Mouse (Mus musculus) megakaryocyte-erythroid progenitor cell, adult 5-6 weeks (primary cell): ENCODE measurements around the gene Pde7b. TPM values are rescaled to one million over a fixed set of nuclear protein-coding genes. Genes with fewer than 3 reads are reported as not detected.

Experiments used
- ATAC-seq: replicated peaks from 2 replicates; pipeline ENCODE4 v1.8.0; 2016; ENCODE audit warnings: mild to moderate bottlenecking, inconsistent platforms; ENCODE audit not compliant: severe bottlenecking, poor library complexity, low FRiP score, low TSS enrichment
- total RNA-seq, 2 experiments: library from RNA; stranded (forward) in 1 of 2; stranded (reverse) in 1 of 2; fragments of 200-1000, 215-1000 nt in 1 of 2; fragments of >200 nt in 1 of 2; fragmentation: Nextera tagmentation in 1 of 2; gene quantifications; 2 replicates each; pipeline ENCODE4 v1.2.3; 2014 to 2017

Pde7b gene
- total RNA-seq, 2 experiments from 2014 or later: not detected

GRCm38 (mm10) chr10:20508497-20508896 is 216.4 kb downstream of the Pde7b start:
- no peak for ATAC-seq

GRCm38 (mm10) chr10:20507732-20508412 is 217.0 kb downstream of the Pde7b start:
- ATAC-seq: no peak

GRCm38 (mm10) chr10:20507069-20507468 is 217.8 kb downstream of the Pde7b start:
- no peak for ATAC-seq

GRCm38 (mm10) chr10:20505454-20505853 is 219.4 kb downstream of the Pde7b start:
- ATAC-seq: no peak

- no peak for ATAC-seq
These were observed 220.1 kb downstream of the Pde7b start for GRCm38 (mm10) chr10:20504800-20505199.

GRCm38 (mm10) chr10:20503265-20504025 is 221.4 kb downstream of the Pde7b start:
- no peak for ATAC-seq

- no peak for ATAC-seq
These were observed 223.7 kb downstream of the Pde7b start for GRCm38 (mm10) chr10:20501221-20501620.

GRCm38 (mm10) chr10:20495051-20495450 is 229.8 kb downstream of the Pde7b start:
- no peak for ATAC-seq

DNA sequence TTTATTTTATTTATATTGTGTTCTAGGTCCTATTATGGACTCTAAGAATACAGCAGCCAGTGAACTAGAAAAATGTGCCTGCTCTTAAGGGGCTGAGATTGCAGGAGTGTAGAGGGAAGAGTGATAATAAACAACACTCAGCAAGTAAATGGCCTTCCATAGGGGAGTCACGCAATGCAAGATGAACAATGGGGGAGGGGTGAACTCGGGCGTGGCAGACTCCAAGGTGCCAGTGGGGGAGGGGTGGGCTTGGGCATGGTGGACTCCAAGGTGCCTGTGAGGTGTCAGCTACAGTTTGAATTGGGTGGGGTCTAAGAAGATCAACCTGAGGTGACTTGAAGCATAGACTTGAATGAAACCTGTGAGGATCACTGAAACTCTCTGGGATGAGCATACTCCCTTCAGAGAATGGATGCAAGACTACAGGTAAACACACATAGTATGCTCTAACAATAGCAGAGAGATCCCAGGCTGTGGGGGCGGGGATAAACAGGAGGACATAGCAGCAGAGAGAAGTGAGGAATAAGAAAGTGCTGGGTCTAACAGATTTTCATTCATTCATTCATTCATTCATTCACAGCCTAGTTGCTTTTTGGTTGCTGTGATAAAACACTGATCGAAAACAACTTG is 230.9 kb downstream of the Pde7b start:
- no peak for ATAC-seq

DNA sequence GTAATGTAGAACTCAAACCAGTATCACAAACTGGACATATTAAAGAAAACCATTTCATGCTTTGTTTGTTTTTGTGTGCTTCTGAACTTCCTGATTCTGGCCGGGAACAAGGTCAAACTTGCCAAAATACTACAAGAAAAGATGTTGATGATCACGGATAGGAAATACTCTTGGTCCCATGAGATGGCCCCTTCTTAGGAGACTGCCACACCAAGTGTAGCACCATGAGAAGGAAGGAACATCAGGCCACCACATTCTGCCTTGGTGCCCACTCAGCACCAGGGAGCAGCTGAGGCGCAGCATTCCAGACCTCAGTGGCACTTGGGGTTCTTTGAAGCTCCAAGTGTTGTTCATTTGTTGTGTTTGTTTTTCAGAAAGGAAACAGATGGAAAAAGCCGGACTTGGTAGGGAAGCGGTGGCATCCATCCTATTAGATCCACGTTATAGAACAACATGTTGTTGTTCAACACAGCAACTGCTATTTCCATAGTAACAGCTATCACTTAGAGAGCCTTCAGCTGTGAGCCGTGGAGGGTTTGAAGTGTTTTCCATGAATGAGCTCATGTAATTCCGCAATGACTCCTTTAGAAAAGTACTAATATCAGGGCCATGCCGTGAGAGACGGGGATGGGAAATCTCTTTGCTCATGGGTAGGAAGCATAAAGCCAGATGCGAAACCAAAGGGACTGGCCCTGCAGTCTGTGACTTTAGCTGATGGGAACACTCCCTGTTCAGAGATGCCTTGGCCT is 232.5 kb downstream of the Pde7b start:
- ATAC-seq: no peak

DNA sequence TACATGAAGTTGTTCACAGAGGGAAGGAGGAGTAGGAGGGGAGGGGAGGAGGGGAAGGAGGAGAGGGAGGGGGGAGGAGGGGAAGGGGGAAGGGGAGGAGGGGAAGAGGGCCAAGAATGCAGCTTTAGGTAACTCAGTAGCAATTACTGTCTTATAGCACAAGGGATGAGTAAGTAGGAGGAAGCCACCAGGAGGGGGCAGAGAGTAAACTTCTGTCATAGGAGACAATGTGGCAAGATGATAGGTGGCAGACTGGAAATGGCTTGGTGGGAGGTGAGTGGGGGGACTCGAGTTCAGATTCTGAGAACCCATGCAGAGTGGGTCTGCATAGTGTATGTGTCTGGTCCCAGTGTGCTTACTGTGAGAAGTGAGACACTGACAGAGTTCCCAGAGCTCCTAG is 234.1 kb downstream of the Pde7b start:
- ATAC-seq: 0 out of 2 replicates have a peak, but pooled peaks have one; percentile 52

DNA sequence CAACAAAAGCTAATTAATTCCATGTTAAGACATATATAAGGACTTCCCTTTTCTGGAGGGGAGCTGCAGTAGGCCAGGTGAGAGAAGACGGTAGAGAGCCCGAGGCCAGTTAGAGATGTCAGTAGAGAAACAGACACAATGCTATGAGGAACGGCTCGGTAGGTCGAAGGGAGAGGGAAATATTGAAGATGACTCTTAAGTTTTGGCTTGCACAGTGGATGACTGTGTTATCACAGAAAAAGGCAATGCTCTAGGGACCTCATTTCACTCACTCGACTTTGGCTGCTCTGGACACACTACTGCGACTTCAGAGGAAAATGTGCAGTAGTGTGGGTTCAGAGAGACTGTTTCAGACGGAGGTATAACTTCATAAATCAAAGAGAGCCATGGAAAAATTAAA is 234.6 kb downstream of the Pde7b start:
- no peak for ATAC-seq

DNA sequence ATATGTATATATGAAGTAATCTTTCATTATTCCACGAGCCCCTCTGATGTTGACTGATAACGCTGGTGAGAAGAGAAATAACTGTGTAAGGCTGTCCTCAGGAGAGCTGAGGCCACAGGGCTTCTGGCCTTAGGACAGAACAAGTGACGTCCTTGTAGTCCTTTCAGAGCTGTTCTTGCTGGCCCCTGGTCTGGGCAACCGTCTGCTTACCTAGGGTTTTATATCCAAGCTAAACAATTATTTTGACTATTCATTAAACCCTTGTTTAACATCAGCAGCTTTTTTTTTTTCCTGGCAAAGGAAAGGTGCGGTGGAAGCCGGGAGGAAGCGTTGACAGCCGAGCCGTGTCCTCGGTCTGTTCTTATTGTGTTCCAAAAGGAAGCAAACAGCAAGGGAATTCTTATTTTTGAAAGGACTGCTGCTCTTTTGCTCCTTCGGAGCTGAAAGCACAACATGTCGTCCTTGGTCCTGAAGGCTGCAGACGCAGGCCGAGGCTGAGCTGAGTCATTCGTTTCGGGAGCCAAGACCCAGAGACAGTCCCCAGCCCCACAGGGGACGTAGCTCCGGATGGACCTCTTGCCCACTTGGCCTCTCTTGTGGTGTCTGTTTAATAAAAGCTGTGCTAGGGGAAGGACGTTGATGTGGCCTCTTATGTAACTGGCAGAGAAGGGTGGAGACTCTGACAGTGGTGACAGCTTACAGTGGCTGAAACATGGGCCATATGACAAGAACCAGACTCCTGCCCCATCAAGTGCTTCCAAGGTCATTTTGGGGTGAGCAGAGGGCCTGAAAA is 238.2 kb downstream of the Pde7b start:
- ATAC-seq: no peak

DNA sequence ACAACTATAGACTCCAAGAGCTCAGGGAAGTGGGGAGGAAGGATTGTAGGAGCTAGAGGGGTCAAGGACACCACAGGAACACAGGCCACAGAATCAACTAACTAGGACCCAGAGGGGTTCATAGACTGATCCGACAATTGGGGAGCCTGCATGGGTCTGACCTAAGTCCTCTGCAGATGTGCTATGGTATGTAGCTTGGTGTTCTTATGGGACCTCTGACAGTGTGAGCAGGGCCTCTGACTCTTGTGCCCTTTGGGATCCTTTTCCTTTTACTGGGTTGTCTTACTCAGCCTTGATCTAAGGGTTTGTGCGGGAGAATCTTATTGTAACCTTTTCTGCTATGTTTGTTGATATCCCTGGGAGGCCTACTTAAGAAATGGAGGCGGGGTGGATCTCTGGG is 239.1 kb downstream of the Pde7b start:
- no peak for ATAC-seq

- ATAC-seq: no peak
These were observed 245.4 kb downstream of the Pde7b start for GRCm38 (mm10) chr10:20479481-20479880.

DNA sequence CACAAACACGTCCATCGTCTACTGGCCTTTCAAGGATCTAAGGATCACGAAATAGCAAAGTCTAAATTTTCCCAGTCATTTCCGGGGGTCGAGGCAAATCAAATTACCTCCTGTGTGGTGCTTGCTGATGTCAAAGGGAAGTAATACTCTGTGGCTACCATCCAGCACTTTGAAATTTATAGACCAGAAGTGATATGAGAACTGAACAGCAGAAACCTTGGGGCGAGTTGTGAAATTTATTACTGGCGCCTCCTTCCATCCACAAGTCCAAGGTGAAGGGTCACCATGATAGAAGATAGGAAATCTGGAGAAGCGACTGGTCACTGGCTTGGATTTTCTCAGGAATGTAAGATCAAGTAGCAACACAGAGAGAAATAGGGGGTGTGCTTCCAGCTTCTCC is 246.4 kb downstream of the Pde7b start:
- ATAC-seq: no peak

DNA sequence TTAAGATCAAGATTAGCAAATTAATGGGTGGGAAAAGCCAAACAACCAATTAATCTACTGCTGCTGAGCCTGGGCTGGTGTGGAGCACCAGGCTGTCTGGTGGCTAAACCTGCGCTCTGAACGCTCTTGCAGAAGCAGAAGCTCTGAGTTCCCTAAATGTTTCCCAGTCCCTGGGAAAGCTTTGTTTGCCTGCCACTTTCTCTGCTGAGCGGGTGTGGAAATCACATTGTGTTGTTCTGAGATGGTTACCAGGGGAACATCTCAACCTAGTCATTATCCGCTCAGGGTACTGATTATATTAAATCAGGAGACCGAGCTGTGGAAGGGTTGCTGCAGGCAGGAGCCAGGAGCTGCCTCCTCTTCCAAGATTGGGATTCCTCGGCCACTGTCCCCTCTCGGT is 250.0 kb downstream of the Pde7b start:
- no peak for ATAC-seq

- ATAC-seq: no peak
These were observed 250.8 kb downstream of the Pde7b start for GRCm38 (mm10) chr10:20474036-20474435.

DNA sequence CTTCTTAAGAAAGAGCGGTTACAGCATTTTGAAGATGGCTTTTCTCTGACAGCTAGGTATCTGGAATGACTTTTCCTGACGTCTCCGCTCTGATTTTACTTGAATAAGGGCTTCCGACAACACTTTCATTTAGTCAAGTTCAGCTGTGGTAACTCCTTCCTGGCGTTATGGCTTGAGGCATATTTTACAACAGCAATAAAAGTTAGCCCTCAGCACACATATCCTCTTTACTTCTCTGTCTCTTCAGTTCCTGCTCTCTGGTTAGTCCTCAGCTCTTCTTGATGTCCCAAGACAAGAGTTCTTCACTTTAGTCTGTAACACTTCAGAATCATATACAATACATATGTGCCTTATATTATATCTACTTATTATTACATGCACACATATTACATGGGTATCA is 251.4 kb downstream of the Pde7b start:
- no peak for ATAC-seq
